Mouse (Mus musculus) brown adipose tissue, adult 24 weeks (tissue): ENCODE measurements around the gene Abraxas1. TPM values are rescaled to one million over a fixed set of nuclear protein-coding genes. Genes with fewer than 3 reads are reported as not detected.

Experiments used
- H3K27ac ChIP-seq: fragments of 200-500 bp; replicated peaks from 2 replicates; pipeline ENCODE4 v1.5.1; 2012; ENCODE audit warnings: low read depth, mild to moderate bottlenecking, low read length
- H3K4me1 ChIP-seq: fragments of 200-500 bp; 2 replicates; pipeline ENCODE4 v1.6.1; 2012; ENCODE audit warnings: low read length, mixed read lengths; ENCODE audit not compliant: control insufficient read depth, insufficient read depth, insufficient read length
- H3K4me3 ChIP-seq: fragments of 200-500 bp; 2 replicates; pipeline ENCODE4 v1.5.1; 2012; ENCODE audit warnings: low read depth, mild to moderate bottlenecking, low read length, moderate library complexity; ENCODE audit not compliant: insufficient read depth
- polyA plus RNA-seq: library from polyadenylated mRNA; stranded (reverse); fragments of >200 nt; gene quantifications from 2 replicates; pipeline ENCODE4 v1.2.4, GENCODE M21; 2012; ENCODE audit not compliant: missing spikeins, insufficient read depth, insufficient read length

The Abraxas1 gene
- 9.3 and 11.9 TPM in 2 replicates for polyA plus RNA-seq

DNA sequence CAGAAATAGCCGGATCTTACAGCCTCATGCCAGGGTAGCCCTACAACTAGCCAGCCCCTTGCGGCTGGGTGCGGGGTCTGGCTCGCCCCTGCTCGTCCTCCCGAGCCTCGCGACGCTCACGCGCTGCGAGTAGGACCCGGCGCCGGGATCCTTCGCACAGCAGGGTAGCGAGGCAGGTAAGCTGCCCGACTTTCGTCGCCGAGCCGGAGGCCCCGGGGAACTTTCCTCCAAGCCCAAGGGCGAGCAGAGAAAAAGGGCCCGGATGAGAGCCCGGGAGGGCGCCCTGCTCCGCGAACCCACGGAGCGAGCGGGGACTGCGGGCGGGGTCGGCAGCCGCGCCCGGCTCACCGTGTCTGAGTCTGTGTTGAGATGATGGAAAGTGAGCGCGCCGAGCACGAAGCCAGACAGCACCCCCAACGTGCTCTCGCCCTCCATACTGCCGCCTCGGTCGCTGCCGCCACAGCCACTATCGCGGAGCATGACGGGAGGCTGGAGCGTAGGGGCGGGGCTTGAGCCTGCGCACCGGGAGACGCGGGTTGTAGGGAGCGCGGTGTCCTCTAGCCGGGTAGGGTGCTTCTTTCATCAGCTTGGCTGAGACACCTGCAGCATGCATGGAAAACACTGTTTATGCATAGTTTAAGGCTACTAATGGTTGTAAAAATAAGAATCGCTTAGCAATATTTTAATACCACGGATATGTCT is at the start of gene Abraxas1:
Gene Abraxas1 (minus strand): TSS at position 483 of the 702 bp plus-strand sequence.
- Histone ChIP-seq H3K4me1 (no peaks in the 10 kb centered on the region; the same call in 1 of the 2 replicates), H3K27ac (peak within 1 kb of the TSS; percentile 46; the same call in 1 of the 2 replicates), H3K4me3 (peak within 1 kb of the TSS; percentile 97)

DNA sequence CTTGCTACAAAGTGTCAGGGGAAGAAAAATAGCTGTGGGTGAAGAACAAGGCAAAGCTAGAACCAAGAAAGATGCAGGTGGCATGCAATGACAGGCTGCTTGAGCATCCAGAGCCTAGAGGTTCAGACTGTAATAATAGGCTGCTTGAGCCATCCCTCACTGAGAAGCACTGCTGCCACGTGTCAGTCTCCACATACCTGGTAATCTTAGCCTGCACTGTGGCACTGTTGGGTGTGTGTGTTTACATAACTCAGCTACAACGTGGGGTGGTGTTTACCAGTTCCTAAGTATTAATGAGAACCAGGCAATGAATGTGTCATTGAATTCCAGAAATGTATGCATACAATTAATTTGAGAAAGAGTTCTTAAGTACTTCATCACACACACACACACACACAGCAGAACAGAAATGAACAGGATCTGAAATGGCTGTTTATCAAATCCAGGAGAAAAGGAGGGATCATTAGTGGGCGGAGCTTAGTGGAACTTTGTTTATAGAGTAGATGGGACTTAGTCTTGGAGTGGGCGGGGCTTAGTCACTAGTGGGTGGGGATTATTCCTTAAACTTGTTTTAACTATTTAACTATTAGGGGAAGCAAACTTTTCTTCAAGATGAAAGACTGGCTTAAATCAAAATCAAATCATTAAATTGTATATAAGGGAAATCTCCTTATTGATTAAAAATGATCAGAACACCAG is 48.6 kb upstream of the Abraxas1 start:
- Histone ChIP-seq H3K27ac (no peak overlapping the region), H3K4me3 (no peak overlapping the region), H3K4me1 (peaks cover 7% of the 10 kb centered on the region)

DNA sequence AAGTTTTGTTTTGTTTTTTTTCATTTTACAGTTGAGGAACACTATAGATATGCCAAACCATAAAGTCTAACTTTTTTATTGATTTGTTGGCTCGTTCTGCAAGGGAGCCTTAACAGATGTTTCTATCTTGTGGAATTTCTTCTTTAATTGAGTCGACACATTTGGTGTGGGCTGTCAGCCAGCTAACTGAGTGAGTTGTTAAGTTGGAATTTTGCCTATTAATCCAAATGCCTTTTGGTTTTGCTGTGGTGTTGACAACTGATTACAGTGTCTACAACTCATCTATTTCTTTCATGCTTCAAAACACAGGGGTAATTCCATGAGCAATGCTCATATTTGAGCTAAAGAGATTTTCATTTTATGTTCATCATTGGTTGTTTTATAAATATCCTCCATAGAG is 45.4 kb upstream of the Abraxas1 start:
- H3K4me1 ChIP-seq: peaks cover 18% of the 10 kb centered on the region
- no peak overlapping the region for H3K4me3 ChIP-seq
- no peak overlapping the region for H3K27ac ChIP-seq

DNA sequence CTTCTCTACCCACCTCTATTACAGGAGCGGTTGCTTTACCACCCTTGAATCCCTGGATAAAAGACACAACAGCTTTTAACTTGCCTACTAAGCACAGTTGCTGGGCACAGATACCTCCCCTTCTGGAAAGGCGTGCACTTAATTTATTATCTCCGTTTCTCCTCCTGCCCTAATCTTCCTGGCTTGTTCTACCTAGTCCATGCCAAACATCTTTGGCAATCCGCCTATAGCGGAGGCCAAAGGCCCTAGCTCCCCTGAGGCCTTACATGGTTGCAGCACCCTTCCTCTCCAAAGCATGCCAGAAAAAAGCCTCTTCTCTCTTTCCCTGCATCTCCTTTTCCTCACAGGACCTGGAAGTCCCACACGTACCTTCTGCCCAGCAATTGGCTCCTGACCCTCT is 43.7 kb upstream of the Abraxas1 start:
- Histone ChIP-seq H3K4me3 (no peak overlapping the region), H3K4me1 (peaks cover 18% of the 10 kb centered on the region), H3K27ac (peak overlapping the region; percentile 67)

DNA sequence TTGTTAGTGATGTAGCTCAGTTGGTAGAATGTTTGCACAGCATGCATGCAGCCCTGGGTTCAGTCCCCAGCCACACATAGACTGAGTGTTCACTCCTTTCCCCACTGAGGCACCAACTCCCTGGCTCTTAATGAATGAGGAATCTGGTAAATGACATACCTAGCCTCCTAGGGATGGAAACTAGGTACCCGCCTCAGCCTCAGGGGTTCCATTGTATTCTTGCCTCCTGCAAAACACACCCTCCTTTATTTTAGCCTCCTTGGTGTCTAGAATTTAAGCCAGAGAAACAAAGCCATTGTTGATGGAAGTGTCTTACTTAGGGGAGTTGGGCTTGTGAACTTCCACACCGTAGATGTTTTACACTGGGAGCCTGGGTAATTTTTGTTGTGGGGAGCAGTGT is 42.3 kb upstream of the Abraxas1 start:
- peaks cover 16% of the 10 kb centered on the region for H3K4me1 ChIP-seq
- H3K27ac ChIP-seq: no peak overlapping the region
- H3K4me3 ChIP-seq: no peak overlapping the region

DNA sequence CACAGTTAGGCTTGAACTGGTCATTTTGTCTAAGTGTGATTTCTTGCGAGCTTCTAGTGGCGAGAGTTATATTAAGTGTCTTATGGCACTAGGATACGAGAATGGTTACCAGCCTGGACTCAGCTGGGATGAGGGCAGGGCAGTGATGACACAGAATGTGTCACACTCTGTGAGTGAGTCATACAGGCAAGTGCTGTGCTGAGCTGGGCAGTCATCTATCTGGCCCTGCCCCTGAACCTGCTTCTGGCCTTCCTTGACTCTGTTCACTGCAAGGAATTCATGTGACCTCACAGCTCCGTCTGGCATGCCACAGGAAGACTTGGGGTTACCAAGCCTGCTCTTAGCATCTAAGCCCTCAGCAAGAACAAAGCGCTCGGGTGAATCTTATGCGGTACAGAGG is 41.0 kb upstream of the Abraxas1 start:
- H3K27ac ChIP-seq: peak overlapping the region; percentile 84
- H3K4me1 ChIP-seq: peaks cover 16% of the 10 kb centered on the region
- H3K4me3 ChIP-seq: no peak overlapping the region

DNA sequence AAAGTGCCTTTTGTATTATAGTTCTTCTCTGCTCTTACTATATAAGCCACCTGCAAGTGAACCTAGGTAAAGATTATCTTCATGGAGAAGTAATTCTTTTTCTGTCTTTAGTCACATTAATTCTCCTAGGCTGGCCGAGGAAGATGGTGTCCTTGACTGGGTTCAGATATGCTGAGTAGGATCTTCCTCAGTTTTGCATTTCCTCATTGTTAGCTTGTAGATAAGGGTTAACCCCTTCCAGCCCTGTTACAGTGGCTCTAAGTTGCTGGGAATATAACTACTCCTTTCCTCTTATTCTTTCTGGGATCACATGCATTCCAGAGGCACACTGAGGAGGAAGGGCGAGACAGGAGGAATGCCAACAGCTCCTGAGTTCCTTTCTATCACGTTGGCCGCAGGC is 40.4 kb upstream of the Abraxas1 start:
- no peak overlapping the region for H3K4me3 ChIP-seq
- peak overlapping the region; percentile 84 for H3K27ac ChIP-seq
- peaks cover 16% of the 10 kb centered on the region for H3K4me1 ChIP-seq

DNA sequence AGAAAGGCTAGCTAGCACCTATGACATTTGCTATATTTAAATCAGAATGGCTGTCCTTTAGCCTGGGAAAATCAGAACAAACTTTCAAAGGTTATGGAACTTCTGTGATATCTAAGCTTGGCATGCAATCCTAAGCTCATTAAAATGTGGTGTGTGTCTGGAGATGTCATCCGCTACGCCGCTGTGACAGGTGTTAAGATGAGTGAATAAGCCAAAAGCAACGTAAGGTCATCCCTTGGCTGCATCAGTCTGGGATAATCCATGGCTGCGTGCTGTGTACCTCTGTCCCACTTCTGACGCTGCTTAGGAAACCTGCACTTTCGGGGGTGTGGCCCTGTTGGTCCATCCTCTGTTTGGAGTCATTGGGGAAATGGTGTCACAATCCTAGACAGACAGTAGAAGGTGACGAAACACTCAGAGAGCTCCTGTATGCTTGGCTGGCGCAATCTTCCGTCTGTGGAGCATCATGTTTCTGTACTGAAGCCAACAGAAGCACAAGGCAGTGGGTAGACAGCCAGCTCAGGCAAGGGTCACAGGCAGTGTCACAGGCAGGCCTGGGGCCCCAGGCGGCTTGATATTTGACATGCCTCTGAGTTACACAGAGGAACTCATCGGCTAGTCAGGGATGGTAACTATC is 39.8 kb upstream of the Abraxas1 start:
- peak overlapping the region; percentile 54 for H3K27ac ChIP-seq
- no peak overlapping the region for H3K4me3 ChIP-seq
- H3K4me1 ChIP-seq: peaks cover 13% of the 10 kb centered on the region

DNA sequence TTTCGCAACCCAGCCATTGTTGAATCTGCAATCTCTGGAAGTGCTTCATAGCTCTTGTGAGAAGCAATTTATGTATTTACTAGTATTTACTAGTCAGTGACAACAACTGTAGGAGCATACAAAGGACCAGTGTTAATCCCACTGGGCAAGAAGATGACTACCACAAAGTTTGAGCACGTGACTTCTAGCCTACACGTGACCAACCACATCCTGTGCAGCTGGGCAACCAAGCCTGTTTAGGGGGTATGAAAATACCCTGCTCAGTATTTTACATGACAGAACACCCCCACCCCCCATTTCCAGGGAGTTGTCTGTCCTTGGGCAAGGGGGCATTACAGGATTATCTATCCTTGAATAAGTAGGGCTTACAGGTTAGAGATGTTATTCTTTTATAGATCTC is 35.8 kb upstream of the Abraxas1 start:
- Histone ChIP-seq H3K4me1 (peaks cover 1% of the 10 kb centered on the region), H3K27ac (no peak overlapping the region), H3K4me3 (no peak overlapping the region)

DNA sequence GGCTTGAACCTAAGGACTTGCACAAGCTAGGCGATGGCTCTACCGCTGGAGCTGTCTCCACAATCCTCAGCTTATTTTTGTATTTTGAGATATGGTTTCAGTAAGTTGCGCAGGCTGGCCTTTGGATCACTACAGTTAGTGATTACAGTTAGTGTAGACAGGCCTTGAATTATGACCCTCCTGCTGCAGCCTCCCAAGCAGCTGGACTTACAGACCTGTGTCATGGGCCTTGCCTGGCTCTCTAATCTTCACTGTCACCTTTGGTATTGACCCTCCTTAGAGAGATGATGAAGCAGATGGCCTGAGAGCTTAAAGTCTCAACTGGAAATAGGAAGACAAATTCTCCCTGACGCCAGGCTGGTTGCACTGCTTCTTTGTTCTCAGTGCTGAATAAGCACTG is 33.2 kb upstream of the Abraxas1 start:
- H3K4me1 ChIP-seq: no peaks in the 10 kb centered on the region; the same call in 1 of the 2 replicates
- no peak overlapping the region for H3K27ac ChIP-seq
- no peak overlapping the region for H3K4me3 ChIP-seq

DNA sequence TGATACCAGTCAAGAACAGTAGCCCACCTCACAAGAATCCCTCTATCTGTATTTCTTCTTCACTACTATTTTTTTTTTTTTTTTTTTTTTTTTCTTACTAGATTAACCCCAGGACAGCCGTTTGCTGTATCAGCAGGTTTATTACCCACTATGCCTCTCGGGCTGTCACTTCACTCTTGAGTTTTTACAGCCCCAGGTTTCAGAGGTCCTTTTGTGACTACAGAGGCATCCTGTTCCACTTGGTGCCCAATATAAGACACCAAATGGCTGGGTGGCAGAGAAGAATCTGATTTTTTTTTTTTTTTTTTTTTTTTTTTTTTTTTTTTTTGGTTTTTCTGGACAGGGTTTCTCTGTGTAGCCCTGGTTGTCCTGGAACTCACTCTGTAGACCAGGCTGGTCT is 26.4 kb upstream of the Abraxas1 start:
- peak overlapping the region; percentile 60 for H3K4me3 ChIP-seq
- no peaks in the 10 kb centered on the region for H3K4me1 ChIP-seq
- peak overlapping the region; percentile 91 for H3K27ac ChIP-seq

DNA sequence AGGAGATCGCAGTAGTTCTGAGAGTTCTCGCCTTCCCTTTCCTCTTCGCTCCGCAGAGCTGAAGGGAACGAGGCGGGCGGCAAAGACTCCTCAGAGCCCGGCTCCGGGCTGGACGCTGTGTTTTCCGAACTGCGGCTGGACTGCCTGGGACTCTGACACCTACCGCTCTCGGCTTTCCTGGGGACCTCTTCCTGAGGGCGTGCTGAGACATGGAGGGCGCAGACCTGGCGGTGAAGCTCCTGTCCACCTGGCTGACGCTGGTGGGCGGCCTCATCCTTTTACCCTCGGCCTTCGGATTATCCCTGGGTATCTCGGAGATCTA is 25.8 kb upstream of the Abraxas1 start:
- Histone ChIP-seq H3K4me1 (no peaks in the 10 kb centered on the region), H3K4me3 (peak overlapping the region; percentile 60), H3K27ac (peak overlapping the region; percentile 91)

DNA sequence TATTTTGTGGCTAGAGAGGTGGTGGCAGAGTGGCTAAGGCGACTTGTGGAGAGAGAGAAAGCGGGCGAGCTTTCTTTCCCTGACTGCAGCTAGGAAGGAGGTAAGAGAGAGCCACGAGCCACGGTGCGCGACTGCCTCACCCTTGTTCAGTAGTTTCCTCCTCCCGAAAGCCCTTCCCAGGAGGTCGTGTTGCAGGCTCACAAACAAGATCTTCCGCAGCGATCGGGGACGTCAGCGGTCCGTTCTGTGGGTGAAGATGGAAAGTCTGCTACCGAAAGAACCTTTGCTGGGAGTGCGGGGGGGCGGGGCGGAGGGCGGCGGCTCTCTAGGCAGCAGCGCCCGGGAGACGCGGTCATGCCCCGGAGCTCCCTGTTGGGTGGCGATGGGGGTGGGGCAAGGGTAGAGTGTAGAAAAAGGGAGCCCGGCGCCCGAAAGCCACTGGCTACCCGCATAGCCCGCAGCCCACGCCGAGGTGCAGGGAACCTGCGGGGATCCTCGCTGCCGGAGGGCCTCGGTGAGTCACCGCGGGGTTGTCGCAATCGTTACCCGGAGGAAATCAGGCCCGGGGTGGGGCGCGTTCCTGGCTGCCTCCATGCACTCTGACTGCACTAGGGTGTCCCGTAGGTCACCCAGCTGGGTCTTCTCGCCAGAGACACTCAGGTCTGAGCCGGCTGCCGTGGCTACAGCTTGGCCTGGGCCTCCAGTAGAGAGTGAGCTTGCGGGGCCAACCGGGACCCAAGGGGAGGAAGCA is 25.3 kb upstream of the Abraxas1 start:
- H3K27ac ChIP-seq: peak overlapping the region; percentile 91
- peak overlapping the region; percentile 60 for H3K4me3 ChIP-seq
- H3K4me1 ChIP-seq: no peaks in the 10 kb centered on the region

DNA sequence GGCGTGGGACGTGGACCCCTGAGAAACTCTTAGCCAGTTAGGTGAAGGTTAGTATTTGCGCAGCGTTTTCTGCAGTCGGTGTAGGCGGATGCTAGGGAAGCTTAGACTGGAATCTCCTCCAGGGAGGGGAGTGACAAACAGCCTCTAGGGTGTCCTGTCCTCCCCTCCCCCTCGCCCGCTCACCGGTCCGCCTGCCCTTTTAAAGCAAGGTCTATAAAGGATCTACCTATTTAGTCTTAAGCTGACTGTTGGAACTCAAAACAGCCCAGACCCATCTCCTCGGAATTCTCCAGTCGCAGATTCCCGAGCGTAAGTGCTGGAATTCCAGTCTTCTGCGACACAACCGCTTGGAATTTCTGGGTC is 24.7 kb upstream of the Abraxas1 start, which contains the start of gene Gpat3:
Gene Gpat3 (plus strand): TSS at position 229 of the 363 bp plus-strand sequence.
- H3K4me3 ChIP-seq: peak within 1 kb of the TSS; percentile 60
- no peaks in the 10 kb centered on the region for H3K4me1 ChIP-seq
- peak within 1 kb of the TSS; percentile 91 for H3K27ac ChIP-seq

DNA sequence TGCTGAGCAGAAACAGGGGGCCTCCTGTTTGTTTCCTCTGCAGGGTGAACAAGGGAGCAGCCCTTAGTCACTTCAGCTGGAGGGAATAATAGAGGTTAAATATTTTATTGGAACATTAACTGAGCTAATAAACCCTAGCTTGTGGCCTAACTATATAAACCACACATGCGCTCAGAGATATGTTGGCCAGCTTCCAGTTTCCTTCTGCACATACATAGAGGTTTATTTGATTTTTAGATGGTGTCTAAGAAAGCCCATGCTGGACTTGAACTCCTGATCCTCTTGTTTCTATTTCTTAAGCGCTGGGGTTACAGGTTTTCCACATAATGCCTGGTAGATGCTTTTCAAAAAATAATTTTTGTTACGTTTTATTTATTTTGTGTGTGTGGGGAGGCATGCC is 23.7 kb upstream of the Abraxas1 start:
- H3K27ac ChIP-seq: no peak overlapping the region
- H3K4me3 ChIP-seq: no peak overlapping the region
- H3K4me1 ChIP-seq: no peaks in the 10 kb centered on the region
